Mouse (Mus musculus): ENCODE results near the gene Layn.

The Layn gene

GRCm38 (mm10) chr9:51032291-51032690, 44.6 kb downstream of the Layn start:
- DNase-seq, result no peak

GRCm38 (mm10) chr9:51031603-51032002, 45.3 kb downstream of the Layn start:
- no peak for DNase-seq

- peak; percentile 30 for DNase-seq
These were observed 46.7 kb downstream of the Layn start for GRCm38 (mm10) chr9:51030147-51030546.

DNA sequence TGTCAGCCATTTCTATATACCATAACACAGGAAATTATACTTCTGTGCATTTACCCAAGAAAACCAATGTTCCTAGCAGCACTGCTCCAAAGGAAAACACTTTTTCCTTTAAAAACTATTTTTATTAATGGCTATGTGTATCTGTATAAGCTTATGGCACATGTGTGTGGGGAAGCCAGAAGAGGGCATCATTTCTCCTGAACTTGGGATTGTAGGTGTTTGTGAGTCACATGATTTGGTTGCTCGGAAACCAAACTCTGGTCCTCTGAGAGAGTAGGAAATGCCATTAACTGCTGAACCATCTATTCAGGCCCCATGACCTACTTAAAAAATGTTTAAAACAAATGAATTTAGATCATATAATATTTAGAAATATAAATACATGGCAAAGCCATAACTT, 49.9 kb downstream of the Layn start:
- no peak for DNase-seq

- DNase-seq, result no peak
These were observed 55.6 kb downstream of the Layn start for GRCm38 (mm10) chr9:51021123-51021795.

DNA sequence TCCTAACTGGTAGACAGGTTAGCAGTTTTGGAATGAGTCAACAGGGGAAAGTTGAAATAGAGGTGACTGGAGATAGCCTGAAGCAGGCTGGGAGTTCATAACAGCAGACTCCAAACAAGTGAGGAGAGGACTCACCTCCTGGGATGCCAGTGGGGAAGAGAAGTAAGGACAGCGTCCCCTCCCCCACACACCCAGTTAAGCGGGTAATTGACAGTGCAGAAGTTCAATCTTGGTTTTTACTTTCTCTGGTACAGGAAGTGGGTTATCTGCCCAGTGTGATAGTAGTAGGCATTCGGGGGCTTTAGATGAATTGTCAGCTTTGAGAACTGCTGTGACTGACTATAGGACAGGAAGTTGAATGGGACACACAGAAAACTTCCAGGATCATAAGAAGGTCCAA, 56.5 kb downstream of the Layn start:
- DNase-seq, result no peak

GRCm38 (mm10) chr9:51019670-51020069, 57.2 kb downstream of the Layn start:
- no peak for DNase-seq

GRCm38 (mm10) chr9:51015732-51016131, 61.2 kb downstream of the Layn start:
- DNase-seq, result no peak

- DNase-seq, result no peak
These were observed 63.2 kb downstream of the Layn start for GRCm38 (mm10) chr9:51013644-51014043.

GRCm38 (mm10) chr9:51009656-51009950, 67.3 kb downstream of the Layn start:
- no peak for DNase-seq

DNA sequence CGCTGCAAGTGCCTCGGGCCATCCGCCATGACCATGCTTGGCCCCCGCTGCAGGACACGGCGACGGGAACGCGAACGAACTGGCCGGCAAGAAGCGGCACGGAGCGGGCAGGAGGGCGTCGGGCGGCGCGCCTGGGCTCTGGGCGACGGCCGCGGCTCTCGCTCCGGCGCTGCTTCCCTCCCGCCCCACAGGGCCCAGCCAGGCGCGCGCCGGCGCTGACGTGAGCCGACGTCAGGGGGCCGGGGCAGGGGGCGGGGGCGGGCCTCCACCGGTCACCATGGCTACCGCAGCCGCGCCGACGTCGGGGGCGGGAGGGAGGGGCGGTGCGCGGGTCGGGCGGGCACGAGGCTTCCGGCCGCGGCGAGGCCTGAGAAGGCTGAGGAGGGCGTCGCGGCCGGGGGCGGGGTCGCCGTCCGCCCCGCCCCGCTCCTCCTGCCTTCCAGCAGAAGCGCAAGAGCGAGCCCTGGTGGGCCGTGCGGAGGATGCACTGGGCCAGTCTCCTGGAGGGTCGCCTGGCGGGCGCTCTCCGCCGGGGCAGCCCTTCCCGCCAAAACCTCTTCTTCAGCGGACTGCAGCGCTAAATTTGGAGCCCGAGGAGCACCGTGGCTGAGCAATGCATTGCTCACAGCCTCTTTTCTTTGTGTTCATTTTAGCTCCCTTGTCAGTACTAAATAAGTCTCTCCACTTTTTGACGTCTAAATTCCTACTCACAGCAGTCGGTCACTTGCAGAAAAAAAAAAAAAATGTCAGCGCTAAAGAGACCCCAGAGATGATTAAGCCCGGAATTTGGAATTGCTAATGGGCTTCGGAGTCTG, 67.8 kb downstream of the Layn start, which contains the start of gene Sik2:
Gene Sik2, minus strand, starts transcription at position 233 of the 815 bp plus-strand sequence.
- peak; percentile 92 for DNase-seq

- peak; percentile 21 for DNase-seq
These were observed 68.6 kb downstream of the Layn start for GRCm38 (mm10) chr9:51008068-51008840.

DNA sequence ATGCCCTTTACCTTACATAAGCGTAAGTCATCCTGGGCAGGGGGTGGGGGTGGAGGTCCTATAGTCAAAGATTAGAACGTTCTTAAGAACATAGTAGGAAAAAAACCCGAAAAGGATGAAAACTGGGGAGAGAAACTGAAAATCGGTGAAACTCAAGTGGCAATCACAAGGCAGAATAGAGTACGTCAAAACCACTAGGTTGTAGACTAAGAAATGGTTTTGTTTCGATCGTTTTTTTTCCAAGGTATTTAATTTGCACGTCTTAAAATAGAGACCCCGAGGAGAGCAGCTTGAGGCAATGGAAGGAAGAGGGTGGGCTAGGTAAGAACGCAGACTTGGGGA, 69.2 kb downstream of the Layn start:
- no peak for DNase-seq

GRCm38 (mm10) chr9:51006846-51007245, 70.0 kb downstream of the Layn start:
- DNase-seq, result peak; percentile 76

All from lung, postnatal 36 days (tissue).